Mouse (Mus musculus) G1E (cell line): ENCODE results near the gene Ankrd28. TPM values are rescaled to one million over a fixed set of nuclear protein-coding genes. Genes with fewer than 3 reads are reported as not detected.
A peak's percentile ranks its signal among the peaks of the same experiment; 100 is the strongest.
"Not testable (repeated sequence)": the region's sequence is repeated elsewhere in the genome, so short reads cannot be mapped to it uniquely, and the experiment has no call there.

ENCODE experiments used
- ATAC-seq: 2 replicates; pipeline ENCODE4 v1.8.0; 2016; ENCODE audit warnings: mild to moderate bottlenecking; ENCODE audit not compliant: insufficient number of reproducible peaks, poor library complexity, low FRiP score, severe bottlenecking; ENCODE audit errors: extremely low read depth
- DNase-seq: peaks from one replicate; pipeline ENCODE4 v3.0.0; 2012; ENCODE audit warnings: low spot score
- H3K27me3 ChIP-seq: 2 replicates; pipeline ENCODE4 v1.6.1; 2012; ENCODE audit warnings: mild to moderate bottlenecking, low read length, inconsistent platforms; ENCODE audit not compliant: insufficient read depth
- H3K36me3 ChIP-seq: replicated peaks from 2 replicates; pipeline ENCODE3; 2012; ENCODE audit warnings: mild to moderate bottlenecking, inconsistent platforms
- H3K4me1 ChIP-seq: 2 replicates; pipeline ENCODE4 v1.6.1; 2012; ENCODE audit warnings: low read depth, low read length, inconsistent platforms, mixed read lengths; ENCODE audit not compliant: insufficient read depth
- H3K4me3 ChIP-seq: 2 replicates; pipeline ENCODE4 v1.5.1; 2012; ENCODE audit warnings: low read depth, mild to moderate bottlenecking, inconsistent platforms, low read length, moderate library complexity, mixed read lengths
- H3K9me3 ChIP-seq: replicated peaks from 2 replicates; pipeline ENCODE4 v1.6.1; 2012; ENCODE audit warnings: inconsistent platforms
- CTCF ChIP-seq: IDR thresholded peaks from 2 replicates; pipeline ENCODE4 v1.5.1; 2012; ENCODE audit warnings: low read depth, low read length, inconsistent platforms, mixed read lengths
- GATA1 ChIP-seq: IDR thresholded peaks from 2 replicates; pipeline ENCODE4 v1.6.1; 2012; ENCODE audit warnings: borderline replicate concordance, low read length, inconsistent platforms, mixed read lengths
- GATA2 ChIP-seq: IDR thresholded peaks from 2 replicates; pipeline ENCODE4 v1.6.1; 2012; ENCODE audit warnings: low read depth, low read length, inconsistent platforms, borderline replicate concordance
- POLR2AphosphoS5 ChIP-seq: IDR thresholded peaks from 2 replicates; pipeline ENCODE4 v1.6.1; 2012; ENCODE audit warnings: low read depth, low read length, inconsistent platforms; ENCODE audit not compliant: insufficient replicate concordance
- TAL1 ChIP-seq: conservative IDR thresholded peaks from 2 replicates; pipeline ENCODE4 v1.6.1; 2012; ENCODE audit warnings: low read depth, low read length, inconsistent platforms, mixed read lengths
- polyA plus RNA-seq: library from polyadenylated mRNA; stranded (reverse); fragments of >175 nt; gene quantifications from 2 replicates; pipeline ENCODE4 v1.2.3, GENCODE M21; 2012
- total RNA-seq, 2 experiments: library from RNA; stranded (forward) in 1 of 2; stranded (reverse) in 1 of 2; fragments of 200-1000 nt in 1 of 2; fragments of >200 nt in 1 of 2; fragmentation: Nextera tagmentation in 1 of 2; gene quantifications; 2 replicates each; pipeline ENCODE4 v1.2.3; 2014 to 2017

The Ankrd28 gene
- total RNA-seq (2014; fragmentation: Nextera tagmentation) = 33.9 and 40.9 TPM in 2 replicates
- total RNA-seq (2017) = 66.9 and 69.4 TPM in 2 replicates
- polyA plus RNA-seq = 2.6 and 3.2 TPM in 2 replicates

GRCm38 (mm10) chr14:31830571-31831369 lies at the start of gene Ankrd28:
Gene Ankrd28 (minus strand): TSS chr14:31830651.
- no peaks in the 10 kb centered on the region for H3K36me3 ChIP-seq
- H3K4me3 ChIP-seq = peak within 1 kb of the TSS; percentile 99
- no peaks in the 10 kb centered on the region for H3K9me3 ChIP-seq
- TF ChIP-seq GATA2 (no peak), CTCF (no peak), GATA1 (no peak), TAL1 (no peak), POLR2AphosphoS5 (no peak)
- ATAC-seq (peak; percentile 80), DNase-seq (peak; percentile 94)
- peaks cover 31% of the 10 kb centered on the region for H3K4me1 ChIP-seq
- H3K27me3 ChIP-seq = no peaks in the 10 kb centered on the region

DNA sequence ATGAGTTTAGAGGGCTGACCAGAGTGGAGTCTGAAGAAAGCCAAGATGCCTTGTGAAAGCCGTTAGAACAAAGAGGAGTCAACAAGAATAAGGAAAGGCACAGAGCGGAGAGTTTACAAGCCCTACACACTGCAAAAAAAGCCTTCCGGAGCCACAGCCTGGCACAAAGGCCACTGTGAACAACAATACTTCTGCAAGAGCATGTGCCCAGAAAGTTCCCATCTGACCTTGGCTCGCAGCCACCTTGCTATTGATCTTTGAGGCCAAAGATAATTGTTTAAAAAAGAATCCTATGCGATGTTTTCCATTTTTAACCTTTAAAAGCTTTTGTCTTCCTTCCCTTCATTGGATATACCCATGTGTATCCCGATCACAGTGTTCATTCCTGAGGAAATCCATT lies 49.0 kb upstream of the Ankrd28 start:
- no peak for TF ChIP-seq GATA1
- Histone ChIP-seq H3K9me3 (no peaks in the 10 kb centered on the region), H3K36me3 (no peaks in the 10 kb centered on the region), H3K27me3 (peaks cover 3% of the 10 kb centered on the region), H3K4me1 (no peaks in the 10 kb centered on the region), H3K4me3 (no peak overlapping the region)
- DNase-seq (no peak), ATAC-seq (no peak)

- no peak for DNase-seq
- ATAC-seq = no peak
- Histone ChIP-seq H3K27me3 (peaks cover 13% of the 10 kb centered on the region), H3K36me3 (no peaks in the 10 kb centered on the region), H3K4me3 (no peak overlapping the region), H3K9me3 (no peaks in the 10 kb centered on the region), H3K4me1 (no peaks in the 10 kb centered on the region)
- no peak for TF ChIP-seq CTCF
- no peak for TF ChIP-seq GATA2
- TF ChIP-seq TAL1 = no peak
- TF ChIP-seq POLR2AphosphoS5 = no peak
- no peak for TF ChIP-seq GATA1
Observed at GRCm38 (mm10) chr14:31872130-31872529, 41.7 kb upstream of the Ankrd28 start.

DNA sequence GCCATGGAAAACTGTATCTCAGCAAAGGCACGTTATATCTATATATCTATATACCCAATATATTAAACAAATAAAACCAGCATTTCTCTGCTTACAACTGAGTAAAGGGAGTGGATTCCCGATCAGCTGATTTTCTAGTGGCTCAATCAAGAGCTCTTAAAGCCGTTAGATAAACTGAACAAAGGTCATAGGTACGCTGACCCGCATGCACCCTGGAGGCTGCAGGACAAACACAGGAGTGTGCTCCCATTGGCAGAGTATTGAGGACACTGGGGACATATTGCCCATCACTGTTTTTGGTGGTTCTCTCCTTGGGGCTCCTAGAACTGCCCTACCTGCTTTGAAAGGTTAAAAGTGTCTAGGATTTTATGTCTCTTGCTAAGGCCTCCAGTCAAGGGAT lies 40.0 kb upstream of the Ankrd28 start:
- Histone ChIP-seq H3K4me3 (no peak overlapping the region), H3K9me3 (peaks cover 12% of the 10 kb centered on the region), H3K27me3 (peaks cover 13% of the 10 kb centered on the region), H3K4me1 (no peaks in the 10 kb centered on the region), H3K36me3 (no peaks in the 10 kb centered on the region)
- no peak for DNase-seq
- TF ChIP-seq GATA1 = no peak
- TF ChIP-seq POLR2AphosphoS5 = no peak
- no peak for TF ChIP-seq TAL1
- TF ChIP-seq CTCF = no peak
- no peak for TF ChIP-seq GATA2
- no peak for ATAC-seq

GRCm38 (mm10) chr14:31868591-31868990 lies 38.1 kb upstream of the Ankrd28 start:
- DNase-seq (no peak), ATAC-seq (no peak)
- TF ChIP-seq TAL1 (no peak), GATA2 (no peak), POLR2AphosphoS5 (no peak), CTCF (no peak), GATA1 (no peak)
- Histone ChIP-seq H3K9me3 (peaks cover 15% of the 10 kb centered on the region), H3K4me1 (no peaks in the 10 kb centered on the region), H3K27me3 (peaks cover 8% of the 10 kb centered on the region; the same call in 1 of the 2 replicates), H3K36me3 (no peaks in the 10 kb centered on the region), H3K4me3 (no peak overlapping the region)

DNA sequence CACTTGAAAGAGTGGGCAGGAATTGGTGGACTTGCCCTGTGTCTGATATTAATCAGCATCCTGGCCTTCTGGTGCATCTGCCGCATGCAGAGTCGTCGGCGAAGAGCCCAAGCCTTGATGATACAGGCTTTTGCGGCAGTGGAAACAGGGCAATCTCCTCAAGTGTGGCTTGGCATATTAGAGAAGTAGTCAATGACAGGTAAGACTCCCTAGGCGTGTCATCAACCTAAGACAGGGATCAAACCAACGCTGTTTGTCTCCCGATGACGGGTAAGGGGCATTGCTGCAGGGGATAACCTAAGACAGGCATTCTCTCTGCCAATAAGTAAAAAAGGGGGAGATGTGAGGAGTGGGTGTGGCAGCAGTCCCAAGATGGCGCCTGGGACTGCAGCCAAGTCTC lies 35.9 kb upstream of the Ankrd28 start:
- H3K9me3 ChIP-seq = peaks cover 25% of the 10 kb centered on the region
- H3K27me3 ChIP-seq, ATAC-seq, H3K36me3 ChIP-seq, DNase-seq, H3K4me1 ChIP-seq, H3K4me3 ChIP-seq: not testable (repeated sequence)
